Mouse (Mus musculus) c-Kit-positive CD71-positive TER-119-positive erythroid progenitor cells, embryonic 14.5 days (primary cell): ENCODE data around the gene Six6.

ENCODE experiments used
- DNase-seq: peaks from one replicate; pipeline ENCODE4 v3.0.0-alpha.2; 2013; ENCODE audit warnings: low spot score

Six6 gene

GRCm38 (mm10) chr12:72939616-72940015 lies at the start of gene Six6:
Six6 (plus strand) TSS chr12:72939892.
- no peak for DNase-seq

GRCm38 (mm10) chr12:72917159-72917993 lies 22.3 kb upstream of the Six6 start:
- DNase-seq = no peak

GRCm38 (mm10) chr12:72936751-72937150 lies 2.9 kb upstream of the Six6 start:
- no peak for DNase-seq

DNA sequence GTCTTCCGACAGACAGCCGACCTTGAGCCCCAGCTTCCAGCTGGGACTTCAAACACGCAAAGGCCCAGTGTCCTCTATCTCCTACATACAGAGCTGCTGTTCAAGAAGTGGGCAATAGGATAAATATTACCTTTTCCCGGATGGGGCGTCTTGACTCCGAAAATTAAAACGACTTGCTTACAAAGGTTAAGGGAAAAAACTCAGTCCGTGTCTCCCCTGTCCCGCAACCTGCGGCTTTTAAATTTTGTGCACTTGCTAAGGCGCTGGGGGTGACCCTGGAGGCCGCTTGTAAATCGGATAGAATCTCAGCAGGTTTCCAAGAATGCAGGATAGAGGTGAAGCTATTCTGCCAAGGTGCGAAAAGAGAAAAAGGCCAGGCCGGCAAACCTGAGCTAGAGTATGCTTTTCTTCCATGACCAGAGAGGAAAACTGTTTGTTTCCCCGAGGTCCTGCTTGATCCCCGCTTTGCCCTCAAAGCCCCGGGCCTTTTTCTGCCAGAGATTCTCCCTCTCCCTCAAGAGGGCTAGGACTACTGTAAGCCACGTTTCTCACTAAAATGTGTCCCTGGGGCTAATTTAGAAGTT lies 2.1 kb upstream of the Six6 start:
- no peak for DNase-seq

DNA sequence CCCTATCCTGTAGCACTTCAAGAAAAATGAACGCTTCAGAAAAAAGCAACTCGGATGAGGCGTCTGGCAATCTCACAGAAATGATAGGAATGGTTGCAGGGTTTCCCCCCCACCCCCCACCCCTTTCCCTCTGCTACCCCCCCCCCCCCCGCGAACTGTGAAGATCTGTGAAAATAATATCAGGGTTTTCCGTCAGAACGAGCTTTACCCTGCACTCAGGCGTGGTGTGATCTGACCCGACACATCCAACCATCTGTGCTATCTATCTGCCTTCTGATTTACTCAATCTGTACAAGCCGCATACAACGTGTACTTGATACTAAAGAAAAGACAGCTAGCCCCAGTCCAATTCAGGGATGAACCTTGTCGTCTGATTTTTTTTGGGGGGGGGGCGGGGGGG lies 1.5 kb upstream of the Six6 start:
- DNase-seq = no peak

- no peak for DNase-seq
Measured at GRCm38 (mm10) chr12:72938600-72939490, 847 bp upstream of the Six6 start.

- DNase-seq = no peak
Measured at GRCm38 (mm10) chr12:72940071-72940821, 554 bp downstream of the Six6 start, which contains the start of gene 4930447C04Rik. 4930447C04Rik (minus strand) TSS chr12:72940774.

DNA sequence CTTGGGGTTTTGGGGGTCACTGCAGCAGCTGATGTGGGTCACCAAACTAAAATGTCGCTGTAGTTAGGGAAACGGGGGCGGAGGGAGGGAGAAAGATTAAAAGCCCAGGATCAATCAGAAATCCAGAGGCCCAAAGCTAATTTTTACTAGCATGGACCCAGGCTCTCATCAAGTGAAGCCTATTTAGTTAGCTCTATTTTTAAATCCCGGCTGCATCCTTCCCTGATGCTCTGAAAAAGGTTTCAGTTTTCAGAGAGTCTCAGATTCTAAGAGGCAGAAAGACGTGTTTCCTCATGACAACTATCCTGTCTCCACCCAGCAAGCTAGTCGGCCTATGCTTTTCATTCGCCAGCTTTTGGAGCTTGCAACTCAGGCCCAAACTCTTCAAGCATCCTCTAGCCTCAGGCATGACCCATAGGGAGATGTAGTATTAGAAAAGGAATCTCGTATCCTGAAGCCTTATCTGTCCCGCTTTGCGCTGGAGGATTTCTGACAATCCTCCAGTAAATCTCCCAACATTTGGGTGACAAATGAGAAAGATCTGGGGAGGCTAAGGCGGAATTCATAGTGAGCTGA lies 1.2 kb downstream of the Six6 start:
- DNase-seq = no peak

DNA sequence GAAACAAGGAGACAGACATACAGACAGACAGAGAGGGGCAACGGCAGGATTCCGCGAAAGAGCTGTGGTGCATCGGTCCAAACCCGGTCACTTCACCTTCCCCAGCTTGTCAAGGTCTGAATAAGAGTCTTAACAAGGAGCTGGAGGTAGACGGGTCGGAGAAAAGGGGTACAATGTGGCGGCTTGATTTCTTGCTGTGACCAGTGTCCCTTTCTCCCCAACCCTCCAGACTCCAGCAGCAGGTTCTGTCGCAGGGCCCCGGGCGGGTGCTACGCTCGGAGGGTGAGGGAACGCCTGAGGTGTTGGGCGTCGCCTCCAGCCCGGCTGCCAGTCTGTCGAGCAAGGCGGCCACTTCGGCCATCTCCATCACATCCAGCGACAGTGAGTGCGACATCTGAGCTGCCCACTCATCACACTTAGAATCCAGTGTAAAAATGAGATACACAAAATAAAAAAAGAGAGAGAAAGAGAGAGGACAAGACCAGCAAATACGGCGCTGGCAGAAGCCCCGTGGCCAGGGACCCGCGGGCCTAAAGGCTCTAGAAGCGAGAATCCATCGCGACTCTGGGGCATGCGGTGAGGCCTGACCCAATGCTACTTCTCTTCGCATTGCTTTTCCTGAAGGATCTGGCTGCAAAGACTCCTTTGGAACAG lies 1.8 kb downstream of the Six6 start:
- DNase-seq = no peak

DNA sequence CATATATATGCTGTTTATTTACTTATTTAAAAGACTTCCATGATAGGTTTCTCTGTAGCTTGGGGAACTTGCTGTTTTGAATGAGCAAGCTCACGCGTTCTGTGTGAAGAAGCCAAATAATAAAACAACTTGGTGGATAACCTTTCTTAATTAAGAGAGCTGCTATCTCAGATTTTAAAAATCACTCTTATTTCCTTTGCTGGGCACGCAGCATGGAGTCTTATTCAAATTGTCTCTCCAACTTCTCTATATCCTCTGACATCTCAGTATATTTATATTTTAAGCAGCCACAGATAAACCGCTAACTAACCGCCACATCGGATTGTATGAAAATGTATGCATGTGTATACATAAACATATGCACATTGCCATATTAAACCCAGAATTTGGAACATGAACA lies 2.5 kb downstream of the Six6 start:
- DNase-seq = no peak

DNA sequence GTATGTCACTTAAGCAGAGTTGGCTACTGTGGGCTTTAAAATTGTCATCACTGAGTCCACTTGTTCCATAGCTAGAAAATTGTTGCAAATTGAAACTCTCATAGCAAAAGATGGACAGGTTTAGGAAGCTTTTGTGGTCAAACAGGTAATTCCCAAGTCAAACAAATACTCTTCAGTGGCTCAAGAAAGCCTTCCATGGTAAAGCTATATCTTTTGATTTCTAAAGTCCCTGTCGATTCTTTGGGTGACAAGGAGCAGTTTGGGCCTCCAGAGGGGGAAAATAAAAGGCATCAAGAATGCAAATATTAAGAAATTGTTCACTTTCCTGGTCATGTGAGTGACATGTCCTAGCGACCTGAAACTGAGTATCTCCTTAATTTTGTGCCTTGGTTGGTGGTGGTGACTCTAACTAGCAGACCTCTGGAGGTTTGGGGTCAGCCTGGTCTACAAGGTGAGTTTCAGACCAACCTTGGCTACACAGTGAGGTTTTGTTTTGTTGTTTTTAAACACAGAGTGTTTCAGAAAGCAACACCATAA lies 4.0 kb downstream of the Six6 start:
- DNase-seq = no peak

DNA sequence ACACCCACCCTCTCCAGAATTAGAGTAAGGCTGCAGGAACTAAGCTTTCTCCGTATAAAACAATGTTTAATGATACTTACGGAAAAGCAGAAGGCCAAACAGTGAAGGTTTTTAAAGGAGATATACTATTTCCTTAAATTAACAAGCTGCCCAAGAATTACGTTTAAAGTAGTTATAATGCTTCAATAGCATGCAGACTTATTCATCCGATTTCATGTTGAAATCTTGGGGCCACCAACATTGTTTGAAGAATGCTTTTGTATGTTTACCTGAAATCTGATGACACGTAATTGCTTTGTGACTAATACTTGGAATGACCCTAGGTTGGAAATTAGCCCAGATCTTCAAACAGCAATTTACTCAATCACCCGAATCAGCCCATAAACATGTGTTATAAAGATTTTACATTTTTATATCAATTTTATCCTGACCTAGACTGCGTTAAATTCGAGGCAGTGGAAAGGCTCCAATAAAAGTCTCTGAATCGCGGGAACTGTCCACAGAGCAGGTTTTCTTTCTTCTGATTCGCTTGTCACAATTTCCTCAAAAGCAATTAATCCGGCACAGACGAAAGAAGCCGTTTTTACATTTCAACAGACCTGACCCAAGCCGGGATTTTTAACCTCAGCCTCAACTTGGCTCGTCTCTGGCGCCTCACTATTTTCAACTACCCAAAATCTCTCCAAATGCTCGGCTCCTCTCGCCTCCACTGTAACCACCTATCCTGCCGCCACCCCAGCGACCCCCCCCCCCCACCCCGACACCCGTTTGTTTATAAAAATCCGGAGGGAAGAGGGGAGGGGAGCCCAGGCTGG lies 4.9 kb downstream of the Six6 start:
- no peak for DNase-seq

DNA sequence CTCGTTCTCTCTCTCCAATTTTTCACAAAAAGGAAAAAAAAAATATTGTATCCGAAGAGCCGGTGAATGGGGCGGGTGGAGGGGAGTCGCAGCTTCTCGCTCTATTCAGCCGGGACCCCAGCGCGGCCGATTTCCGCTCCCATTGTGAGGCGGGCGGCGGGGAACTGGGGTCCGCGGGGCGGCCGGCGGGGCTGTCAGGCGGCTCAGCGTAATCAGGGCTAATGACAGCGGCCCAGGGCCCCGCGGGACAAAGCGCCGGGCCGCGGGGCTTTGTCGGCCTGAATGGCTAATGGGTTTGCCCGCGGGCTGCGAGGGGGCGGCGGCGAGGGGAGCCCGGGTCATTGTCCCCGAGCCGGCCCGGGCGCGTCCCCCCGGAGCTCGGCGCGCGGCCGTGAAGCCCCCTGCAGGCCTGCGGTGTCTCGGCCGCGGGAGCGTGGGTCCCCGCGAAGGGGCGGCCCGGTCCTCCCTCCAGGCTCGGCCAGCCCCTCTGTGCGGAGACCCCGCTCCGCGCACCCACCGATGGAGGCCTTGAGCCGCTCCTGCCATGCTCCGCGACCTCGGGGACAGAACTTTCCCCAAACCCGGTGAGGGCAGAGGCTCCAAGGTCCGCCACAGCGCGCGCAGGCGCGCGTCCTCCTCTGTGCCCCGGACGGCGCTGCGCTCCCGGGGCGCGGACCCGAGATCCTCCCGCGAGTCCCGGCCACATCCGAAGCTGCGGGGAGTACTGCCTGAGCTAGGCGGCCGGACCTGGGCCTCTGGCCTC lies 5.8 kb downstream of the Six6 start:
- DNase-seq = no peak

DNA sequence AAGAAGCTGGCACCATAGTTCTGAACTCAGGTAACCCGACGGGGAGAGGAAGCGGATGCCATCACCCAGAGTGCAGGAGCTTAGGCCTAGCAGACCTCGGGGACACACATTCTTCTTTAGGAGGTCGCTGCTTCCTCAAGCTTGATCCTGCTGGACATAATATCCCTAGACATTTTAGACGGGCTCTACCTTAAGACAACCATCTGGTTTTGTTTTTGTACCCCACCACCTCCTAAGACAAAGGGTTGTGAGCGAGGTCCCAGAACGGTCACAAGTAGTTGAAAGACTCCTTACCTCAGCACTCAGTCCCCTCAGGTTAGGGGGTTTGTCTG lies 6.3 kb downstream of the Six6 start:
- no peak for DNase-seq

- DNase-seq = no peak
Measured at GRCm38 (mm10) chr12:72946805-72947204, 7.1 kb downstream of the Six6 start.

GRCm38 (mm10) chr12:72947335-72947734 lies 7.6 kb downstream of the Six6 start:
- DNase-seq = no peak

GRCm38 (mm10) chr12:72953089-72953488 lies 13.4 kb downstream of the Six6 start:
- no peak for DNase-seq

GRCm38 (mm10) chr12:72953858-72954257 lies 14.2 kb downstream of the Six6 start:
- DNase-seq = no peak

DNA sequence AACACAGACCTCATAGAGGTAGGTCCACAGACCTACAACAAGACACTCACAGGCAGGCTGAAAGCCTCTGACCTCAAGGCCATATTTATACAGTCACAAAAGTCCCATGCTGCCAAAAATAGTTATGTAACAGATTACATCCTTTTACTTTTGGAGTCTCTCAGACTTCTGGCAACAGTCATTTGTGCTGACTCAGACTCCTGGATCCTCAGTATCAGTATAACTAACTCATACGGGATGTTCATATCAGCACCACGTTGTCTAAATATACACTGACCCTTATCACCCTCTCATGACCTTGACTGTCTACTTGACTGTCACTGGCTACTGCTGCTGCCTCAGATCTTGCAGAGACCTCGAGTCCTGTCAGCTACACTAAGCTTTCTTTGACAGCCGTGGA lies 15.2 kb downstream of the Six6 start:
- no peak for DNase-seq
